In genomic region chr3:130942947-130943630, GRCm38 (mm10) we compare ENCODE assay signal across 16 mouse cellular contexts.
DNase-seq lines count a peak whose midpoint lies in the region; ATAC-seq and TF ChIP-seq lines count a peak whose summit lies in the region.
"Had no signal": no experiment of that assay in that cellular context is flagged by ENCODE, and none has a peak within 500 bp of the region (broad histone marks: within the 10 kb centered on the region; RNA-seq: fewer than 3 reads in every experiment).

No protein-coding gene starts in this region.

- H3K27me3 ChIP-seq in lung, embryonic 14.5 days (ENCODE audit: insufficient read depth, low read length) = no peaks in the 10 kb centered on the region
- no peaks in the 10 kb centered on the region for H3K27me3 ChIP-seq in embryonic facial prominence, embryonic 15.5 days
- no peaks in the 10 kb centered on the region for H3K27me3 ChIP-seq in stomach, embryonic 15.5 days (replicated peaks)
- H3K27me3 ChIP-seq: midbrain, embryonic 13.5 days had no signal

- H3K4me1 ChIP-seq in lung, embryonic 14.5 days (ENCODE audit: insufficient read depth) = peaks cover 10% of the 10 kb centered on the region
- peaks cover 31% of the 10 kb centered on the region for H3K4me1 ChIP-seq in embryonic facial prominence, embryonic 15.5 days
- peaks cover 13% of the 10 kb centered on the region; the same call in 1 of the 2 replicates for H3K4me1 ChIP-seq in stomach, embryonic 15.5 days
- H3K4me1 ChIP-seq: liver, embryonic 12.5 days had no signal

- WGBS in lung, embryonic 14.5 days = 49% methylated on average over 8 of the region's 8 CpGs
- 48% methylated on average over 8 of the region's 8 CpGs for WGBS in embryonic facial prominence, embryonic 15.5 days
- WGBS in large intestine, adult 2 months = 10% methylated on average over 8 of the region's 8 CpGs
- 33% methylated on average over 8 of the region's 8 CpGs for WGBS in stomach, embryonic 15.5 days

- TF ChIP-seq CTCF in lung, embryonic 14.5 days (IDR thresholded peaks at IDR 0.05; ENCODE audit: low read depth) = no peak

- H3K4me2 ChIP-seq in lung, embryonic 14.5 days = no peak overlapping the region
- no peak overlapping the region for H3K4me2 ChIP-seq in embryonic facial prominence, embryonic 15.5 days (replicated peaks)
- H3K4me2 ChIP-seq in stomach, embryonic 15.5 days = no peak overlapping the region
- H3K4me2 ChIP-seq: liver, embryonic 12.5 days; midbrain, embryonic 13.5 days had no signal

- no peak overlapping the region for H3K9ac ChIP-seq in lung, embryonic 14.5 days
- H3K9ac ChIP-seq in embryonic facial prominence, embryonic 15.5 days = no peak overlapping the region
- no peak overlapping the region for H3K9ac ChIP-seq in stomach, embryonic 15.5 days
- H3K9ac ChIP-seq: liver, embryonic 12.5 days; midbrain, embryonic 13.5 days had no signal

- peak; percentile 66 for DNase-seq in lung, embryonic 14.5 days
- DNase-seq in lung, postnatal 4 days = no peak
- peak; percentile 79 for DNase-seq in large intestine, adult 2 months (ENCODE audit: low read depth, low spot score)
- no peak for DNase-seq in thymus, postnatal 25 days
- DNase-seq in urinary bladder, postnatal 14 days (ENCODE audit: low spot score) = no peak
- DNase-seq: cerebellum, postnatal 36 days; gastrocnemius, postnatal 10 days; kidney, adult 11 months; kidney, postnatal 25 days; layer of hippocampus, postnatal 36 days; retina, postnatal 1 day had no signal

- no peaks in the 10 kb centered on the region for H3K36me3 ChIP-seq in lung, embryonic 14.5 days (ENCODE audit: insufficient read depth)
- H3K36me3 ChIP-seq in embryonic facial prominence, embryonic 15.5 days = no peaks in the 10 kb centered on the region
- H3K36me3 ChIP-seq in stomach, embryonic 15.5 days = no peaks in the 10 kb centered on the region
- H3K36me3 ChIP-seq: forebrain, embryonic 10.5 days; liver, embryonic 12.5 days; midbrain, embryonic 13.5 days had no signal

- no peak overlapping the region for H3K4me3 ChIP-seq in lung, embryonic 14.5 days (ENCODE audit: low read depth, low read length)
- H3K4me3 ChIP-seq in embryonic facial prominence, embryonic 15.5 days (replicated peaks) = no peak overlapping the region
- H3K4me3 ChIP-seq in stomach, embryonic 15.5 days (replicated peaks) = no peak overlapping the region
- H3K4me3 ChIP-seq: forebrain, embryonic 10.5 days; liver, embryonic 12.5 days; midbrain, embryonic 13.5 days had no signal

- no peaks in the 10 kb centered on the region for H3K9me3 ChIP-seq in lung, embryonic 14.5 days (ENCODE audit: low read depth, low read length)
- H3K9me3 ChIP-seq in embryonic facial prominence, embryonic 15.5 days (replicated peaks) = no peaks in the 10 kb centered on the region
- H3K9me3 ChIP-seq in stomach, embryonic 15.5 days = no peaks in the 10 kb centered on the region
- H3K9me3 ChIP-seq: forebrain, embryonic 10.5 days; liver, embryonic 12.5 days; midbrain, embryonic 13.5 days had no signal

- H3K27ac ChIP-seq in lung, embryonic 14.5 days (ENCODE audit: low read depth) = peak overlapping the region; percentile 55; the same call in 1 of the 2 replicates
- H3K27ac ChIP-seq in embryonic facial prominence, embryonic 15.5 days (replicated peaks) = peak overlapping the region; percentile 55
- peak overlapping the region; percentile 61 for H3K27ac ChIP-seq in stomach, embryonic 15.5 days
- H3K27ac ChIP-seq: forebrain, embryonic 10.5 days; liver, embryonic 12.5 days; midbrain, embryonic 13.5 days had no signal

- peak; percentile 32; the same call in 1 of the 2 replicates for ATAC-seq in lung, embryonic 14.5 days (ENCODE audit: insufficient read depth)
- ATAC-seq in embryonic facial prominence, embryonic 15.5 days (ENCODE audit: insufficient number of reproducible peaks, low FRiP score, low TSS enrichment, low read depth) = no peak
- peak; percentile 31; the same call in 1 of the 2 replicates for ATAC-seq in stomach, embryonic 15.5 days (ENCODE audit: insufficient read depth, low FRiP score, low read depth)
- ATAC-seq: liver, embryonic 12.5 days; midbrain, embryonic 13.5 days had no signal

Comparison
In these comparisons a context has a peak if more than half of its experiments do, and no peak if none do; other contexts are left out.
1. DNase-seq: peak in lung, embryonic 14.5 days (single experiment) and large intestine, adult 2 months (single experiment); none in lung, postnatal 4 days (0 of 2), thymus, postnatal 25 days (single experiment) and urinary bladder, postnatal 14 days (single experiment).
2. Peak in every context shown above with its lines, with median percentiles within 50 percentile points of each other: H3K27ac ChIP-seq.